11 mouse cellular contexts compared by ENCODE assay signal in genomic region chr9:70139331-70139885, GRCm38 (mm10). TPM values are rescaled to one million over a fixed set of nuclear protein-coding genes. Genes with fewer than 3 reads are reported as not detected.
DNase-seq lines count a peak whose midpoint lies in the region; ATAC-seq lines count a peak whose summit lies in the region.
"Had no signal": no experiment of that assay in that cellular context is flagged by ENCODE, and none has a peak within 500 bp of the region (broad histone marks: within the 10 kb centered on the region; RNA-seq: fewer than 3 reads in every experiment).

No protein-coding gene starts in this region.

- no peak for DNase-seq in embryonic facial prominence, embryonic 10.5 days (ENCODE audit: low spot score)
- no peak for DNase-seq in limb, embryonic 10.5 days (ENCODE audit: low spot score)
- peak; percentile 36 to 52 for DNase-seq in kidney, postnatal 25 days
- DNase-seq in layer of hippocampus, adult 9-10 months (ENCODE audit: low spot score) = no peak
- DNase-seq: adrenal gland, adult 8-10 months; cerebellum, adult 11 months had no signal

- H3K27me3 ChIP-seq in embryonic facial prominence, embryonic 13.5 days = peaks cover 40% of the 10 kb centered on the region
- peaks cover 71% of the 10 kb centered on the region for H3K27me3 ChIP-seq in embryonic facial prominence, embryonic 10.5 days (replicated peaks; ENCODE audit: low read depth, poor library complexity, severe bottlenecking)
- peaks cover 26% of the 10 kb centered on the region for H3K27me3 ChIP-seq in limb, embryonic 13.5 days
- H3K27me3 ChIP-seq in limb, embryonic 10.5 days (ENCODE audit: low read depth, poor library complexity, severe bottlenecking) = peaks cover 55% of the 10 kb centered on the region
- peaks cover 8% of the 10 kb centered on the region for H3K27me3 ChIP-seq in intestine, embryonic 15.5 days (replicated peaks)
- no peaks in the 10 kb centered on the region for H3K27me3 ChIP-seq in forebrain, embryonic 15.5 days

- 25% methylated on average over 7 of the region's 7 CpGs for WGBS in embryonic facial prominence, embryonic 13.5 days
- WGBS in embryonic facial prominence, embryonic 10.5 days = 37% methylated on average over 7 of the region's 7 CpGs
- WGBS in limb, embryonic 13.5 days = 30% methylated on average over 7 of the region's 7 CpGs
- WGBS in limb, embryonic 10.5 days = 52% methylated on average over 7 of the region's 7 CpGs
- WGBS in intestine, embryonic 15.5 days = 34% methylated on average over 7 of the region's 7 CpGs
- 59% methylated on average over 7 of the region's 7 CpGs for WGBS in forebrain, embryonic 15.5 days

- no peaks in the 10 kb centered on the region for H3K9me3 ChIP-seq in embryonic facial prominence, embryonic 13.5 days
- no peaks in the 10 kb centered on the region for H3K9me3 ChIP-seq in embryonic facial prominence, embryonic 10.5 days
- H3K9me3 ChIP-seq in limb, embryonic 13.5 days = no peaks in the 10 kb centered on the region
- no peaks in the 10 kb centered on the region for H3K9me3 ChIP-seq in limb, embryonic 10.5 days (replicated peaks)
- H3K9me3 ChIP-seq in intestine, embryonic 15.5 days = no peaks in the 10 kb centered on the region
- no peaks in the 10 kb centered on the region for H3K9me3 ChIP-seq in forebrain, embryonic 15.5 days

- no peak for ATAC-seq in embryonic facial prominence, embryonic 13.5 days (ENCODE audit: insufficient number of reproducible peaks, insufficient read depth, low FRiP score, low TSS enrichment, low read depth)
- no peak for ATAC-seq in limb, embryonic 13.5 days (ENCODE audit: low FRiP score, low read depth)
- ATAC-seq in intestine, embryonic 15.5 days = peak; percentile 42
- no peak for ATAC-seq in forebrain, embryonic 15.5 days (replicated peaks)
- ATAC-seq: forebrain, embryonic 16.5 days had no signal

- H3K9ac ChIP-seq in embryonic facial prominence, embryonic 13.5 days = no peak overlapping the region
- H3K9ac ChIP-seq in limb, embryonic 13.5 days = no peak overlapping the region
- H3K9ac ChIP-seq in intestine, embryonic 15.5 days = no peak overlapping the region
- no peak overlapping the region for H3K9ac ChIP-seq in forebrain, embryonic 15.5 days (replicated peaks)

- 0 out of 2 replicates have a peak overlapping the region, but pooled peaks have one; percentile 2 for H3K4me2 ChIP-seq in embryonic facial prominence, embryonic 13.5 days
- H3K4me2 ChIP-seq in limb, embryonic 13.5 days (replicated peaks) = peak overlapping the region; percentile 19
- peak overlapping the region; percentile 29; the same call in 1 of the 2 replicates for H3K4me2 ChIP-seq in intestine, embryonic 15.5 days (replicated peaks)
- no peak overlapping the region for H3K4me2 ChIP-seq in forebrain, embryonic 15.5 days (replicated peaks)

- H3K4me1 ChIP-seq in embryonic facial prominence, embryonic 13.5 days = peaks cover 24% of the 10 kb centered on the region
- H3K4me1 ChIP-seq in embryonic facial prominence, embryonic 10.5 days = peaks cover 49% of the 10 kb centered on the region
- H3K4me1 ChIP-seq in limb, embryonic 13.5 days = peaks cover 24% of the 10 kb centered on the region
- H3K4me1 ChIP-seq in limb, embryonic 10.5 days = peaks cover 39% of the 10 kb centered on the region
- peaks cover 13% of the 10 kb centered on the region for H3K4me1 ChIP-seq in intestine, embryonic 15.5 days (replicated peaks)
- H3K4me1 ChIP-seq in forebrain, embryonic 15.5 days = peaks cover 9% of the 10 kb centered on the region

- H3K4me3 ChIP-seq in embryonic facial prominence, embryonic 13.5 days = no peak overlapping the region
- no peak overlapping the region for H3K4me3 ChIP-seq in embryonic facial prominence, embryonic 10.5 days
- H3K4me3 ChIP-seq in limb, embryonic 13.5 days = no peak overlapping the region
- H3K4me3 ChIP-seq in limb, embryonic 10.5 days = no peak overlapping the region
- no peak overlapping the region for H3K4me3 ChIP-seq in intestine, embryonic 15.5 days (replicated peaks)
- H3K4me3 ChIP-seq in forebrain, embryonic 15.5 days = no peak overlapping the region

- no peaks in the 10 kb centered on the region for H3K36me3 ChIP-seq in embryonic facial prominence, embryonic 13.5 days
- no peaks in the 10 kb centered on the region for H3K36me3 ChIP-seq in embryonic facial prominence, embryonic 10.5 days (replicated peaks)
- no peaks in the 10 kb centered on the region for H3K36me3 ChIP-seq in limb, embryonic 13.5 days
- H3K36me3 ChIP-seq in limb, embryonic 10.5 days = no peaks in the 10 kb centered on the region
- no peaks in the 10 kb centered on the region for H3K36me3 ChIP-seq in intestine, embryonic 15.5 days
- H3K36me3 ChIP-seq in forebrain, embryonic 15.5 days = no peaks in the 10 kb centered on the region

- no peak overlapping the region for H3K27ac ChIP-seq in embryonic facial prominence, embryonic 13.5 days
- H3K27ac ChIP-seq in embryonic facial prominence, embryonic 10.5 days (replicated peaks) = no peak overlapping the region
- 0 out of 2 replicates have a peak overlapping the region, but pooled peaks have one; percentile 15 for H3K27ac ChIP-seq in limb, embryonic 13.5 days
- no peak overlapping the region for H3K27ac ChIP-seq in limb, embryonic 10.5 days
- no peak overlapping the region for H3K27ac ChIP-seq in intestine, embryonic 15.5 days
- no peak overlapping the region for H3K27ac ChIP-seq in forebrain, embryonic 15.5 days (replicated peaks)

RNA-seq across cellular contexts. Expression of gene Fam81a, which starts 3.0 kb away (rescaled TPM):
- polyA plus RNA-seq in embryonic facial prominence, embryonic 13.5 days (2015; fragmentation: Nextera tagmentation; extraction: Ambion mirVana) = 8.5 and 12.1 TPM in 2 replicates
- polyA plus RNA-seq in embryonic facial prominence, embryonic 10.5 days (2016; fragmentation: Nextera tagmentation; extraction: Ambion mirVana) = 1.9 and 2.6 TPM in 2 replicates
- 5.1 and 5.8 TPM in 2 replicates for polyA plus RNA-seq in limb, embryonic 13.5 days (2015; fragmentation: Nextera tagmentation; extraction: Ambion mirVana)
- polyA plus RNA-seq in limb, embryonic 10.5 days (2016; fragmentation: Nextera tagmentation; extraction: Ambion mirVana) = 1.6 and 2.1 TPM in 2 replicates
- polyA plus RNA-seq in intestine, embryonic 15.5 days (2015; fragmentation: Nextera tagmentation; extraction: Ambion mirVana) = 7.1 and 10.9 TPM in 2 replicates
- polyA plus RNA-seq in forebrain, embryonic 15.5 days (2015; fragmentation: Nextera tagmentation; extraction: Ambion mirVana) = 10.5 TPM in 2 replicates

Comparison
In these comparisons a context has a peak if more than half of its experiments do, and no peak if none do; other contexts are left out.
1. DNase-seq: peak in kidney, postnatal 25 days (2 of 2); none in embryonic facial prominence, embryonic 10.5 days (single experiment), limb, embryonic 10.5 days (single experiment) and layer of hippocampus, adult 9-10 months (single experiment).